Mouse (Mus musculus) cortical plate, adult 2 months (tissue): ENCODE results near the gene Adamts6.

Source experiments
- CTCF ChIP-seq: fragments of 200-500 bp; IDR thresholded peaks from 2 replicates; pipeline ENCODE4 v1.5.1; 2011; ENCODE audit warnings: mild to moderate bottlenecking, control low read depth, low read length; ENCODE audit not compliant: insufficient read depth; ENCODE audit errors: extremely low read depth
- POLR2A ChIP-seq: fragments of 200-500 bp; IDR thresholded peaks from 2 replicates; pipeline ENCODE4 v1.6.1; 2011; ENCODE audit warnings: mild to moderate bottlenecking, low read length, control low read depth; ENCODE audit not compliant: insufficient read depth; ENCODE audit errors: extremely low read depth

DNA sequence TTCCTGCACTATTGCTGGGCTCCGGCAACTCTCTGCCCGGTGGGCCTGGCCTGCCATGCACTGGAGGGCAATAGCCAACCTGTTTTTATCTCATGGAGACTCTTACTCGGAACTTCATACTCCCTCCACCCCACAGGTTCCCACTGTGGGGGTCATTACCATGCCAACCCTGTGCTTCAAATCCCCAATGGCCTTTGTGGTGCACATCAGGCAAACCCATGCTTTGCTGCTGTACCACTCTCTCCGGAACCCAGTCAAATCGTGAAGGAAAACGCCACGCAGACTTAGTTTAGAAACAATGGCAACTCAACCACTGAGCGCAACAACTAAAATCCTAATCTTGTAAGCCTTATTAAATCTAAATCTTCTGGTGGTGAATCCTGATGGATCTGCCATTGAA, 244.2 kb downstream of the Adamts6 start:
- TF ChIP-seq CTCF = no peak
- no peak for TF ChIP-seq POLR2A
